Mouse (Mus musculus) B cell, adult (primary cell): ENCODE measurements around the gene Ckmt1. TPM values are rescaled to one million over a fixed set of nuclear protein-coding genes. Genes with fewer than 3 reads are reported as not detected.

Source experiments
- total RNA-seq: library from RNA; stranded (reverse); gene quantifications from 4 replicates; pipeline ENCODE4 v1.2.4, GENCODE M21; 2023; ENCODE audit not compliant: inconsistent age

Gene Ckmt1
- not detected in 4 replicates for total RNA-seq

GRCm38 (mm10) chr2:121357494-121357893 lies at the start of gene Ckmt1:
Gene Ckmt1 (plus strand): TSS chr2:121357714.

GRCm38 (mm10) chr2:121354820-121355592 lies 2.5 kb upstream of the Ckmt1 start, which contains the start of gene Ppip5k1:
Gene Ppip5k1 (minus strand): TSS chr2:121355396.

GRCm38 (mm10) chr2:121386961-121387575 lies 29.6 kb downstream of the Ckmt1 start, which contains the start of gene Strc:
Gene Strc (minus strand): TSS chr2:121387168.

Other genes with a start within 250 kb of the Ckmt1 start
- not detected in 4 replicates for gene Tgm7, start 247.9 kb upstream of the Ckmt1 start, total RNA-seq
- gene Adal, start 217.3 kb upstream of the Ckmt1 start, total RNA-seq, result 15.4 to 19.7 TPM (median 18.6 TPM) in 4 replicates
- 7.1 to 10.5 TPM (median 10.0 TPM) in 4 replicates for gene Lcmt2, start 217.1 kb upstream of the Ckmt1 start, total RNA-seq
- gene Tubgcp4, start 187.1 kb upstream of the Ckmt1 start, total RNA-seq, result 74.0 to 78.8 TPM (median 78.3 TPM) in 4 replicates
- gene Zscan29, start 186.6 kb upstream of the Ckmt1 start, total RNA-seq, result 29.3 to 33.8 TPM (median 31.1 TPM) in 4 replicates
- gene Trp53bp1, start 86.3 kb upstream of the Ckmt1 start, total RNA-seq, result 80.7 to 99.9 TPM (median 95.7 TPM) in 4 replicates
- gene Map1a, start 68.1 kb upstream of the Ckmt1 start, total RNA-seq, result 0.06 to 0.61 TPM (median 0.11 TPM) in 4 replicates
- 25.8 to 32.5 TPM (median 27.5 TPM) in 4 replicates for gene Ppip5k1, start 2.3 kb upstream of the Ckmt1 start, total RNA-seq
- gene Strc, start 29.5 kb downstream of the Ckmt1 start, total RNA-seq, result 0.09 TPM in 1 of 4 replicates, not detected in the others
- gene Pdia3, start 56.1 kb downstream of the Ckmt1 start, total RNA-seq, result 149 to 163 TPM (median 152 TPM) in 4 replicates
- gene Catsper2, start 56.1 kb downstream of the Ckmt1 start, total RNA-seq, result 2.7 to 2.9 TPM (median 2.7 TPM) in 4 replicates
- 81.8 to 98.2 TPM (median 88.5 TPM) in 4 replicates for gene Ell3, start 86.6 kb downstream of the Ckmt1 start, total RNA-seq
- 263 to 333 TPM (median 283 TPM) in 4 replicates for gene Serf2, start 91.5 kb downstream of the Ckmt1 start, total RNA-seq
- gene Hypk, start 95.6 kb downstream of the Ckmt1 start, total RNA-seq, result 33.7 to 42.6 TPM (median 34.8 TPM) in 4 replicates
- gene Serinc4, start 99.1 kb downstream of the Ckmt1 start, total RNA-seq, result 0.58 to 1.4 TPM (median 0.70 TPM) in 4 replicates
- gene Mfap1b, start 116.4 kb downstream of the Ckmt1 start, total RNA-seq, result 44.1 to 51.4 TPM (median 47.3 TPM) in 4 replicates
- gene Mfap1a, start 149.0 kb downstream of the Ckmt1 start, total RNA-seq, result 44.7 to 51.3 TPM (median 49.1 TPM) in 4 replicates
- 12.9 to 18.0 TPM (median 16.6 TPM) in 4 replicates for gene Wdr76, start 149.0 kb downstream of the Ckmt1 start, total RNA-seq